Mouse (Mus musculus): ENCODE measurements at regions not wholly inside any gene's neighbourhood (a gene's known extent, or its start where the extent isn't known, plus 50 kb on each side); places are given as distances from the start of the nearest gene placed in this dataset.
"Not testable (repeated sequence)": the region's sequence is repeated elsewhere in the genome, so short reads cannot be mapped to it uniquely, and the experiment has no call there.

GRCm38 (mm10) chr5:101497698-101498048 lies 167.1 kb downstream of the Nkx6-1 start:
- no peak for DNase-seq (ENCODE audit: low spot score in 2 of 2)

- DNase-seq (ENCODE audit: low spot score in 2 of 2), result no peak
These were observed 167.7 kb downstream of the Nkx6-1 start for GRCm38 (mm10) chr5:101496924-101497697.

GRCm38 (mm10) chr5:101496161-101496560 lies 168.6 kb downstream of the Nkx6-1 start:
- no peak for DNase-seq (ENCODE audit: low spot score in 2 of 2)

GRCm38 (mm10) chr5:101445792-101446191 lies 219.0 kb downstream of the Nkx6-1 start:
- DNase-seq (ENCODE audit: low spot score in 2 of 2), result no peak

GRCm38 (mm10) chr5:101441782-101442181 lies 223.0 kb downstream of the Nkx6-1 start:
- no peak for DNase-seq (ENCODE audit: low spot score in 2 of 2)

- DNase-seq (ENCODE audit: low spot score in 2 of 2), result no peak
These were observed 227.0 kb downstream of the Nkx6-1 start for GRCm38 (mm10) chr5:101437666-101438299.

GRCm38 (mm10) chr5:101426067-101426771 lies 238.6 kb downstream of the Nkx6-1 start:
- DNase-seq (ENCODE audit: low spot score in 2 of 2), result no peak

GRCm38 (mm10) chr5:101384316-101384715 lies 280.5 kb downstream of the Nkx6-1 start:
- no peak for DNase-seq (ENCODE audit: low spot score in 2 of 2)

GRCm38 (mm10) chr5:101381361-101381760 lies 283.4 kb downstream of the Nkx6-1 start:
- no peak for DNase-seq (ENCODE audit: low spot score in 2 of 2)

- no peak for DNase-seq (ENCODE audit: low spot score in 2 of 2)
These were observed 288.1 kb downstream of the Nkx6-1 start for GRCm38 (mm10) chr5:101376657-101377056.

GRCm38 (mm10) chr5:101374129-101374528 lies 290.7 kb downstream of the Nkx6-1 start:
- no peak for DNase-seq (ENCODE audit: low spot score in 2 of 2)

GRCm38 (mm10) chr5:101372204-101372603 lies 292.6 kb downstream of the Nkx6-1 start:
- no peak for DNase-seq (ENCODE audit: low spot score in 2 of 2)

GRCm38 (mm10) chr5:101365364-101365763 lies 299.4 kb downstream of the Nkx6-1 start:
- peak in 1 of 2 experiments; percentile 55 for DNase-seq (ENCODE audit: low spot score in 2 of 2)

GRCm38 (mm10) chr5:101359986-101360385 lies 304.8 kb downstream of the Nkx6-1 start:
- DNase-seq (ENCODE audit: low spot score in 2 of 2), result no peak

- no peak for DNase-seq (ENCODE audit: low spot score in 2 of 2)
These were observed 319.4 kb downstream of the Nkx6-1 start for GRCm38 (mm10) chr5:101345406-101345805.

GRCm38 (mm10) chr5:101336361-101336760 lies 328.4 kb downstream of the Nkx6-1 start:
- DNase-seq (ENCODE audit: low spot score in 2 of 2), result not testable (repeated sequence)

- DNase-seq (ENCODE audit: low spot score in 2 of 2), result no peak
These were observed 333.0 kb downstream of the Nkx6-1 start for GRCm38 (mm10) chr5:101331825-101332224.

GRCm38 (mm10) chr5:101326122-101326521 lies 338.7 kb downstream of the Nkx6-1 start:
- DNase-seq (ENCODE audit: low spot score in 2 of 2), result no peak

GRCm38 (mm10) chr5:101323041-101323950 lies 341.5 kb downstream of the Nkx6-1 start:
- DNase-seq (ENCODE audit: low spot score in 2 of 2), result no peak

- DNase-seq (ENCODE audit: low spot score in 2 of 2), result no peak
These were observed 364.8 kb downstream of the Nkx6-1 start for GRCm38 (mm10) chr5:101299986-101300385.

- no peak for DNase-seq (ENCODE audit: low spot score in 2 of 2)
These were observed 366.4 kb downstream of the Nkx6-1 start for GRCm38 (mm10) chr5:101298411-101298810.

All from gastrocnemius, postnatal 4 days (tissue).